8 mouse cellular contexts compared by ENCODE assay signal in genomic region chr12:84114153-84114994, GRCm38 (mm10). TPM values are rescaled to one million over a fixed set of nuclear protein-coding genes. Genes with fewer than 3 reads are reported as not detected.
DNase-seq lines count a peak whose midpoint lies in the region; ATAC-seq and TF ChIP-seq lines count a peak whose summit lies in the region.

Gene Dnal1 (plus strand): TSS chr12:84114366.

- ATAC-seq in forebrain, postnatal 0 days = peak; percentile 99
- peak; percentile 55; the same call in 1 of the 2 replicates for ATAC-seq in neutrophil, adult 5-6 weeks (ENCODE audit: extremely low read depth, insufficient number of reproducible peaks, low FRiP score, poor library complexity, severe bottlenecking)

- no peaks in the 10 kb centered on the region for H3K79me2 ChIP-seq in MEL (ENCODE audit: control insufficient read depth, insufficient read depth, low read length, poor library complexity)

- peak within 1 kb of the TSS; percentile 67 for H3K4me2 ChIP-seq in forebrain, postnatal 0 days (ENCODE audit: low read depth)

- H3K36me3 ChIP-seq in MEL (ENCODE audit: control insufficient read depth in 1 of 2, insufficient read depth in 2 of 2, low read length in 2 of 2) = peaks cover 0 to 3% of the 10 kb centered on the region in 2 experiments; a peak in 2 of 4 replicates
- H3K36me3 ChIP-seq in forebrain, postnatal 0 days (ENCODE audit: insufficient read depth) = no peaks in the 10 kb centered on the region

- TF ChIP-seq EP300 in MEL (IDR thresholded peaks at IDR 0.05; ENCODE audit: low read depth in 1 of 2, low read length in 2 of 2) = no peak

- H3K27me3 ChIP-seq in MEL (ENCODE audit: control insufficient read depth in 1 of 2, insufficient read depth in 2 of 2, low read length in 2 of 2) = no peaks in the 10 kb centered on the region
- no peaks in the 10 kb centered on the region for H3K27me3 ChIP-seq in cerebellum, adult 2 months (ENCODE audit: control insufficient read depth, insufficient read depth, low read length)
- H3K27me3 ChIP-seq in forebrain, postnatal 0 days (ENCODE audit: insufficient read depth, low read length) = no peaks in the 10 kb centered on the region

- DNase-seq in MEL (ENCODE audit: low read depth, low spot score) = peak; percentile 94
- peak; percentile 87 to 90 for DNase-seq in cerebellum, adult 2 months
- DNase-seq in forebrain, postnatal 0 days = peak; percentile 93
- DNase-seq in heart, postnatal 4 days = peak; percentile 91
- DNase-seq in layer of hippocampus, adult 2 months (ENCODE audit: low spot score in 2 of 2) = peak; percentile 90
- peak; percentile 79 for DNase-seq in lung, adult 2 months
- peak; percentile 89 for DNase-seq in testis, postnatal 14 days (ENCODE audit: low spot score)

- H3K4me1 ChIP-seq in MEL (ENCODE audit: control insufficient read depth in 1 of 2, insufficient read depth in 2 of 2, low read length in 2 of 2) = peaks cover 0 to 4% of the 10 kb centered on the region in 2 experiments; a peak in 2 of 4 replicates
- no peaks in the 10 kb centered on the region for H3K4me1 ChIP-seq in cerebellum, adult 2 months (ENCODE audit: control insufficient read depth, insufficient read depth, low read length)
- peaks cover 6% of the 10 kb centered on the region; the same call in 1 of the 2 replicates for H3K4me1 ChIP-seq in forebrain, postnatal 0 days (ENCODE audit: insufficient read depth)
- H3K4me1 ChIP-seq in lung, adult 2 months (ENCODE audit: control insufficient read depth, insufficient read depth, low read length) = no peaks in the 10 kb centered on the region

- H3K9me3 ChIP-seq in MEL (replicated peaks; ENCODE audit: insufficient read depth, low read length) = no peaks in the 10 kb centered on the region
- no peaks in the 10 kb centered on the region for H3K9me3 ChIP-seq in forebrain, postnatal 0 days (ENCODE audit: low read length)

- WGBS in cerebellum, adult 2 months = 2% methylated on average over 33 of the region's 35 CpGs
- 2% methylated on average over 32 of the region's 35 CpGs for WGBS in forebrain, postnatal 0 days
- WGBS in lung, adult 2 months = 4% methylated on average over 30 of the region's 35 CpGs

- no peak for TF ChIP-seq RAD21 in MEL (IDR thresholded peaks at IDR 0.05; ENCODE audit: low read depth, low read length)

- H3K4me3 ChIP-seq in MEL (ENCODE audit: control insufficient read depth in 1 of 2, insufficient read depth in 1 of 2, low read depth in 2 of 2, low read length in 2 of 2) = peak within 1 kb of the TSS; percentile 72 to 87
- peak within 1 kb of the TSS; percentile 67 for H3K4me3 ChIP-seq in cerebellum, adult 2 months (replicated peaks; ENCODE audit: insufficient read depth, low read depth, low read length)
- H3K4me3 ChIP-seq in forebrain, postnatal 0 days (ENCODE audit: low read depth, low read length) = peak within 1 kb of the TSS; percentile 85
- peak within 1 kb of the TSS; percentile 82 for H3K4me3 ChIP-seq in layer of hippocampus, adult 2 months
- peak within 1 kb of the TSS; percentile 68 for H3K4me3 ChIP-seq in lung, adult 2 months (replicated peaks; ENCODE audit: extremely low read depth, low read depth, low read length)

- peak within 1 kb of the TSS; percentile 70 for H3K9ac ChIP-seq in MEL (ENCODE audit: control insufficient read depth, low read depth, low read length, poor library complexity, severe bottlenecking)
- H3K9ac ChIP-seq in forebrain, postnatal 0 days = peak within 1 kb of the TSS; percentile 73

- no peak within 1 kb of the TSS for H3K27ac ChIP-seq in MEL (ENCODE audit: control insufficient read depth, low read depth, low read length)
- no peak within 1 kb of the TSS for H3K27ac ChIP-seq in cerebellum, adult 2 months (ENCODE audit: insufficient read depth, low read length)
- peak within 1 kb of the TSS; percentile 74 for H3K27ac ChIP-seq in forebrain, postnatal 0 days (ENCODE audit: low read depth, low read length)
- H3K27ac ChIP-seq in layer of hippocampus, adult 2 months = peak within 1 kb of the TSS; percentile 87

- 0 out of 4 replicates have a peak, but pooled peaks of 1 of the 2 experiments have one; percentile 37 for TF ChIP-seq POLR2A in MEL (IDR thresholded peaks at IDR 0.05; ENCODE audit: control insufficient read depth in 1 of 2, insufficient read depth in 1 of 2, low read depth in 1 of 2, low read length in 2 of 2, poor library complexity in 1 of 2)
- peak; percentile 42; the same call in 1 of the 2 replicates for TF ChIP-seq POLR2A in cerebellum, adult 2 months (IDR thresholded peaks at IDR 0.05; ENCODE audit: borderline replicate concordance, insufficient read depth, low read length)
- TF ChIP-seq POLR2A in lung, adult 2 months (IDR thresholded peaks at IDR 0.05; ENCODE audit: borderline replicate concordance, extremely low read depth, low read depth, low read length) = peak; percentile 23; the same call in 1 of the 2 replicates

- no peak for TF ChIP-seq CTCF in MEL (IDR thresholded peaks at IDR 0.05 in 2 of 3, conservative IDR thresholded peaks at IDR 0.05 in 1 of 3; ENCODE audit: control insufficient read depth in 1 of 3, insufficient read depth in 1 of 3, low read depth in 2 of 3, low read length in 3 of 3, poor library complexity in 1 of 3, severe bottlenecking in 1 of 3)
- TF ChIP-seq CTCF in cerebellum, adult 2 months (IDR thresholded peaks at IDR 0.05; ENCODE audit: borderline replicate concordance, insufficient read depth, low read depth, low read length) = no peak
- peak; percentile 37 for TF ChIP-seq CTCF in forebrain, postnatal 0 days (IDR thresholded peaks at IDR 0.05; ENCODE audit: low read depth)
- peak; percentile 43 for TF ChIP-seq CTCF in layer of hippocampus, adult 2 months (conservative IDR thresholded peaks at IDR 0.05)
- no peak for TF ChIP-seq CTCF in lung, adult 2 months (IDR thresholded peaks at IDR 0.05; ENCODE audit: insufficient read depth, low read length)

TF ChIP-seq in MEL, 35 proteins besides CTCF, POLR2A, EP300 and RAD21:
- TF ChIP-seq MAFK (IDR thresholded peaks at IDR 0.05; ENCODE audit: borderline replicate concordance, low read depth, low read length) = no peak
- peak; percentile 67 for TF ChIP-seq HCFC1 (IDR thresholded peaks at IDR 0.05; ENCODE audit: low read depth, low read length)
- peak; percentile 54; the same call in 1 of the 2 replicates for TF ChIP-seq MXI1 (IDR thresholded peaks at IDR 0.05; ENCODE audit: low read depth, low read length)
- no peak for TF ChIP-seq ZNF384 (IDR thresholded peaks at IDR 0.05; ENCODE audit: low read depth, low read length)
- TF ChIP-seq NRF1 (IDR thresholded peaks at IDR 0.05; ENCODE audit: insufficient read depth, low read depth, low read length, poor library complexity, severe bottlenecking) = peak; percentile 88
- no peak for TF ChIP-seq RCOR1 (IDR thresholded peaks at IDR 0.05; ENCODE audit: low read depth, low read length)
- no peak for TF ChIP-seq BHLHE40 (IDR thresholded peaks at IDR 0.05; ENCODE audit: borderline replicate concordance, low read depth, low read length)
- TF ChIP-seq SIN3A (IDR thresholded peaks at IDR 0.05; ENCODE audit: low read length) = peak; percentile 90
- peak; percentile 9 for TF ChIP-seq NELFE (IDR thresholded peaks at IDR 0.05; ENCODE audit: low read depth, low read length)
TF ChIP-seq in MEL: peak in this region for 5.

RNA-seq across cellular contexts. Expression of gene Dnal1, which starts in this region (rescaled TPM):
- total RNA-seq in MEL (2012; rRNA removed) = 0.98 and 1.3 TPM in 2 replicates
- polyA plus RNA-seq in MEL (2012; ENCODE audit: insufficient read depth in 1 of 2, insufficient read length in 2 of 2, low read depth in 1 of 2, low replicate concordance in 2 of 2, missing spikeins in 1 of 2) = 1 to 10 TPM in 1 of 2 experiments, not detected in 1; 1.7 TPM
- 22.6 and 23.8 TPM in 2 replicates for polyA plus RNA-seq in cerebellum, adult 2 months (2012; rRNA removed)
- total RNA-seq in forebrain, postnatal 0 days (2014; rRNA removed) = 14.2 and 20.3 TPM in 2 replicates
- 7.5 and 13.5 TPM in 2 replicates for polyA plus RNA-seq in forebrain, postnatal 0 days (2015; fragmentation: Nextera tagmentation; extraction: Ambion mirVana)
- 10 to 100 TPM in 1 of 2 experiments, 1 to 10 TPM in 1; 9.2 to 12.3 TPM for total RNA-seq in heart, postnatal 4 days (2021)
- total RNA-seq in layer of hippocampus, adult 2 months (2021) = 100 to 1,000 TPM in 1 of 2 experiments, 10 to 100 TPM in 1; 99.1 to 101 TPM
- polyA plus RNA-seq in lung, adult 2 months (2012; rRNA removed) = 4.6 and 9.2 TPM in 2 replicates
- 0.12 and 0.25 TPM in 2 replicates for total RNA-seq in neutrophil, adult 5-6 weeks (2017)

Comparison
In these comparisons a context has a peak if more than half of its experiments do, and no peak if none do; other contexts are left out.
1. Peak in ATAC-seq in neutrophil, adult 5-6 weeks; RNA of the gene not detected or under 1 TPM.
2. H3K27ac ChIP-seq: peak in forebrain, postnatal 0 days (single experiment) and layer of hippocampus, adult 2 months (single experiment); none in MEL (single experiment) and cerebellum, adult 2 months (single experiment).
3. CTCF ChIP-seq: peak in forebrain, postnatal 0 days (single experiment) and layer of hippocampus, adult 2 months (single experiment); none in MEL (0 of 3), cerebellum, adult 2 months (single experiment) and lung, adult 2 months (single experiment).
4. Peak in every context shown above with its lines, with median percentiles within 50 percentile points of each other: DNase-seq and H3K4me3 ChIP-seq.